Mouse (Mus musculus): Measurements from ENCODE around the gene Nup54. TPM values are rescaled to one million over a fixed set of nuclear protein-coding genes. Genes with fewer than 3 reads are reported as not detected.
A peak's percentile ranks its signal among the peaks of the same experiment; 100 is the strongest.

Nup54 gene
- total and polyA plus RNA-seq, 2 experiments from 2014 or later, result 42.3 to 90.2 TPM

- peaks cover 16% of the 10 kb centered on the region; the same call in 1 of the 2 replicates for H3K27me3 ChIP-seq (ENCODE audit: insufficient read depth, low read length)
- H3K9ac ChIP-seq (replicated peaks; ENCODE audit: low read length), result no peak overlapping the region
- H3K27ac ChIP-seq, result no peak overlapping the region
- no peaks in the 10 kb centered on the region for H3K4me1 ChIP-seq (ENCODE audit: insufficient read depth, low read length)
- no peaks in the 10 kb centered on the region for H3K9me3 ChIP-seq (ENCODE audit: low read length)
- 36% methylated on average over 18 of the region's 18 CpGs for WGBS
- peak overlapping the region; percentile 11 for H3K4me3 ChIP-seq (ENCODE audit: low read length)
- peak overlapping the region; percentile 35 for H3K4me2 ChIP-seq (ENCODE audit: low read depth, low read length)
- no peak for DNase-seq (ENCODE audit: low spot score)
- TF ChIP-seq CTCF (IDR thresholded peaks at IDR 0.05; ENCODE audit: low read depth), result no peak
- no peak for ATAC-seq
- H3K36me3 ChIP-seq (ENCODE audit: insufficient read depth, low read length), result no peaks in the 10 kb centered on the region
Observed at GRCm38 (mm10) chr5:92392542-92392941, 42.5 kb downstream of the Nup54 start.

GRCm38 (mm10) chr5:92390615-92391014 is 44.4 kb downstream of the Nup54 start:
- Histone ChIP-seq H3K36me3 (ENCODE audit: insufficient read depth, low read length) (no peaks in the 10 kb centered on the region), H3K27me3 (ENCODE audit: insufficient read depth, low read length) (peaks cover 16% of the 10 kb centered on the region; the same call in 1 of the 2 replicates), H3K9ac (replicated peaks; ENCODE audit: low read length) (no peak overlapping the region), H3K4me2 (ENCODE audit: low read depth, low read length) (no peak overlapping the region), H3K4me3 (ENCODE audit: low read length) (no peak overlapping the region), H3K9me3 (ENCODE audit: low read length) (no peaks in the 10 kb centered on the region), H3K27ac (no peak overlapping the region), H3K4me1 (ENCODE audit: insufficient read depth, low read length) (no peaks in the 10 kb centered on the region)
- no peak for DNase-seq (ENCODE audit: low spot score)
- WGBS, result 85% methylated on average over 8 of the region's 8 CpGs
- TF ChIP-seq CTCF (IDR thresholded peaks at IDR 0.05; ENCODE audit: low read depth), result no peak
- no peak for ATAC-seq

GRCm38 (mm10) chr5:92389977-92390376 is 45.0 kb downstream of the Nup54 start:
- H3K9ac ChIP-seq (replicated peaks; ENCODE audit: low read length), result no peak overlapping the region
- no peaks in the 10 kb centered on the region for H3K36me3 ChIP-seq (ENCODE audit: insufficient read depth, low read length)
- H3K27me3 ChIP-seq (ENCODE audit: insufficient read depth, low read length), result peaks cover 16% of the 10 kb centered on the region; the same call in 1 of the 2 replicates
- DNase-seq (ENCODE audit: low spot score), result no peak
- H3K27ac ChIP-seq, result no peak overlapping the region
- H3K4me2 ChIP-seq (ENCODE audit: low read depth, low read length), result no peak overlapping the region
- no peak overlapping the region for H3K4me3 ChIP-seq (ENCODE audit: low read length)
- TF ChIP-seq CTCF (IDR thresholded peaks at IDR 0.05; ENCODE audit: low read depth), result no peak
- no peaks in the 10 kb centered on the region for H3K9me3 ChIP-seq (ENCODE audit: low read length)
- ATAC-seq, result no peak
- no peaks in the 10 kb centered on the region for H3K4me1 ChIP-seq (ENCODE audit: insufficient read depth, low read length)
- WGBS, result 76% methylated on average over 2 of the region's 2 CpGs

- Histone ChIP-seq H3K4me3 (ENCODE audit: low read length) (no peak overlapping the region), H3K9me3 (ENCODE audit: low read length) (no peaks in the 10 kb centered on the region), H3K9ac (replicated peaks; ENCODE audit: low read length) (no peak overlapping the region), H3K27me3 (ENCODE audit: insufficient read depth, low read length) (peaks cover 6% of the 10 kb centered on the region; the same call in 1 of the 2 replicates), H3K4me1 (ENCODE audit: insufficient read depth, low read length) (no peaks in the 10 kb centered on the region), H3K36me3 (ENCODE audit: insufficient read depth, low read length) (no peaks in the 10 kb centered on the region), H3K4me2 (ENCODE audit: low read depth, low read length) (no peak overlapping the region), H3K27ac (no peak overlapping the region)
- ATAC-seq (no peak), DNase-seq (ENCODE audit: low spot score) (no peak)
- no peak for TF ChIP-seq CTCF (IDR thresholded peaks at IDR 0.05; ENCODE audit: low read depth)
- WGBS, result 66% methylated on average over 11 of the region's 11 CpGs
Observed at GRCm38 (mm10) chr5:92387433-92387832, 47.6 kb downstream of the Nup54 start.

GRCm38 (mm10) chr5:92386643-92387042 is 48.4 kb downstream of the Nup54 start:
- H3K36me3 ChIP-seq (ENCODE audit: insufficient read depth, low read length), result no peaks in the 10 kb centered on the region
- WGBS, result 38% methylated on average over 6 of the region's 6 CpGs

GRCm38 (mm10) chr5:92386102-92386501 is 48.9 kb downstream of the Nup54 start:
- H3K27me3 ChIP-seq (ENCODE audit: insufficient read depth, low read length), result no peaks in the 10 kb centered on the region
- TF ChIP-seq CTCF (IDR thresholded peaks at IDR 0.05; ENCODE audit: low read depth), result no peak
- H3K9me3 ChIP-seq (ENCODE audit: low read length), result no peaks in the 10 kb centered on the region
- DNase-seq (ENCODE audit: low spot score), result no peak
- no peak overlapping the region for H3K4me3 ChIP-seq (ENCODE audit: low read length)
- no peak overlapping the region for H3K27ac ChIP-seq
- ATAC-seq, result 0 out of 2 replicates have a peak, but pooled peaks have one; percentile 2
- no peak overlapping the region for H3K9ac ChIP-seq (replicated peaks; ENCODE audit: low read length)
- 83% methylated on average over 5 of the region's 5 CpGs for WGBS
- H3K36me3 ChIP-seq (ENCODE audit: insufficient read depth, low read length), result no peaks in the 10 kb centered on the region
- H3K4me2 ChIP-seq (ENCODE audit: low read depth, low read length), result no peak overlapping the region
- no peaks in the 10 kb centered on the region for H3K4me1 ChIP-seq (ENCODE audit: insufficient read depth, low read length)

More at GRCm38 (mm10) chr5:92386643-92387042, 48.4 kb downstream of the Nup54 start:
- peak; percentile 43; the same call in 1 of the 2 replicates for TF ChIP-seq CTCF (IDR thresholded peaks at IDR 0.05; ENCODE audit: low read depth)
- Histone ChIP-seq H3K4me3 (ENCODE audit: low read length) (no peak overlapping the region), H3K9ac (replicated peaks; ENCODE audit: low read length) (no peak overlapping the region), H3K27me3 (ENCODE audit: insufficient read depth, low read length) (peaks cover 3% of the 10 kb centered on the region; the same call in 1 of the 2 replicates), H3K9me3 (ENCODE audit: low read length) (no peaks in the 10 kb centered on the region), H3K4me1 (ENCODE audit: insufficient read depth, low read length) (no peaks in the 10 kb centered on the region), H3K4me2 (ENCODE audit: low read depth, low read length) (no peak overlapping the region), H3K27ac (no peak overlapping the region)
- DNase-seq (ENCODE audit: low spot score) (peak; percentile 20), ATAC-seq (0 out of 2 replicates have a peak, but pooled peaks have one; percentile 10)

- DNase-seq (ENCODE audit: low spot score) (peak; percentile 30), ATAC-seq (no peak)
- Histone ChIP-seq H3K27ac (no peak overlapping the region), H3K9me3 (ENCODE audit: low read length) (no peaks in the 10 kb centered on the region), H3K36me3 (ENCODE audit: insufficient read depth, low read length) (no peaks in the 10 kb centered on the region), H3K9ac (replicated peaks; ENCODE audit: low read length) (no peak overlapping the region), H3K4me2 (ENCODE audit: low read depth, low read length) (no peak overlapping the region), H3K4me3 (ENCODE audit: low read length) (no peak overlapping the region), H3K27me3 (ENCODE audit: insufficient read depth, low read length) (no peaks in the 10 kb centered on the region), H3K4me1 (ENCODE audit: insufficient read depth, low read length) (no peaks in the 10 kb centered on the region)
- WGBS, result 48% methylated on average over 7 of the region's 7 CpGs
- peak; percentile 71 for TF ChIP-seq CTCF (IDR thresholded peaks at IDR 0.05; ENCODE audit: low read depth)
Observed at GRCm38 (mm10) chr5:92384855-92385254, 50.2 kb downstream of the Nup54 start.

Data from hindbrain, postnatal 0 days (tissue).